Mouse (Mus musculus) heart, adult 2 months (tissue): Measurements from ENCODE around the gene Rln3. TPM values are rescaled to one million over a fixed set of nuclear protein-coding genes. Genes with fewer than 3 reads are reported as not detected.

Experiments used
- DNase-seq, 2 experiments: peaks; one replicate each; pipeline ENCODE4 v3.0.0; 2021
- H3K27ac ChIP-seq: fragments of 200-600 bp; 2 replicates; pipeline ENCODE4 v1.8.1; 2022
- H3K27me3 ChIP-seq: fragments of 200-500 bp; 2 replicates; pipeline ENCODE4 v1.6.1; 2012; ENCODE audit warnings: mild to moderate bottlenecking, low read length, inconsistent platforms, mixed read lengths; ENCODE audit not compliant: control insufficient read depth, insufficient read depth
- H3K36me3 ChIP-seq: fragments of 200-500 bp; 2 replicates; pipeline ENCODE4 v1.6.1; 2012; ENCODE audit warnings: low read length, inconsistent platforms; ENCODE audit not compliant: control insufficient read depth, insufficient read depth
- H3K4me1 ChIP-seq: fragments of 200-500 bp; 2 replicates; pipeline ENCODE4 v1.6.1; 2011; ENCODE audit warnings: low read length; ENCODE audit not compliant: control insufficient read depth, insufficient read depth
- H3K4me3 ChIP-seq: fragments of 200-600 bp; 2 replicates; pipeline ENCODE4 v1.8.1; 2022
- H3K79me2 ChIP-seq: fragments of 200-500 bp; replicated peaks from 2 replicates; pipeline ENCODE4 v1.6.1; 2012; ENCODE audit warnings: mild to moderate bottlenecking, inconsistent platforms, low read length, moderate library complexity, mixed read lengths; ENCODE audit not compliant: control insufficient read depth, insufficient read depth
- H3K9ac ChIP-seq: fragments of 200-500 bp; 2 replicates; pipeline ENCODE4 v1.6.1; 2012; ENCODE audit warnings: low read depth, mild to moderate bottlenecking, control low read depth, inconsistent platforms, low read length, mixed read lengths
- CTCF ChIP-seq: fragments of 200-600 bp; IDR thresholded peaks from 2 replicates; pipeline ENCODE4 v1.8.1; 2022; ENCODE audit warnings: antibody characterized with exemption, mild to moderate bottlenecking, moderate library complexity
- EP300 ChIP-seq: fragments of 200-500 bp; IDR thresholded peaks from 2 replicates; pipeline ENCODE4 v1.6.1; 2011; ENCODE audit warnings: low read depth, low read length, control low read depth; ENCODE audit not compliant: insufficient read depth
- POLR2A ChIP-seq: fragments of 200-500 bp; IDR thresholded peaks from 2 replicates; pipeline ENCODE4 v1.6.1; 2011; ENCODE audit warnings: mild to moderate bottlenecking, low read depth, low read length, control low read depth; ENCODE audit not compliant: insufficient read depth
- WGBS: fragments of 180-500 bp; shearing (Covaris S2); methylation state at CpG from one replicate; pipeline ENCODE4 v1.1.7; 2018; 5-methylcytosine and 5-hydroxymethylcytosine counted together
- intact Hi-C: fragments of 180-260 bp; cut with DNase I; formaldehyde crosslinking; loops from one replicate; pipeline ENCODE4 v1.15.1; 2025
- polyA plus RNA-seq: library from polyadenylated mRNA; depleted of rRNA; stranded (reverse); fragments of >200 nt; gene quantifications from 2 replicates; pipeline ENCODE4 v1.2.3, GENCODE M21; 2012
- total RNA-seq, 2 experiments: library from RNA; stranded (reverse); gene quantifications; 2 replicates each; pipeline ENCODE4 v1.2.3; 2021

Gene Rln3
- total and polyA plus RNA-seq, 3 experiments = not detected

- 62% methylated on average over 7 of the region's 7 CpGs for WGBS
- Histone ChIP-seq H3K4me1 (peaks cover 30% of the 10 kb centered on the region), H3K27ac (peak overlapping the region; percentile 96; the same call in 1 of the 2 replicates), H3K27me3 (no peaks in the 10 kb centered on the region), H3K9ac (no peak overlapping the region), H3K4me3 (no peak overlapping the region; the same call in 1 of the 2 replicates), H3K36me3 (no peaks in the 10 kb centered on the region), H3K79me2 (no peaks in the 10 kb centered on the region)
- DNase-seq = no peak
- intact Hi-C loops = loop anchor here (2.0 to 5.0 kb wide), 3 partner anchors 37 to 79 kb away; partner anchors contain the start of genes 4930432K21Rik, Cc2d1a and Dcaf15
- TF ChIP-seq EP300 = no peak
Measured at GRCm38 (mm10) chr8:84067911-84068310, 23.1 kb upstream of the Rln3 start.

DNA sequence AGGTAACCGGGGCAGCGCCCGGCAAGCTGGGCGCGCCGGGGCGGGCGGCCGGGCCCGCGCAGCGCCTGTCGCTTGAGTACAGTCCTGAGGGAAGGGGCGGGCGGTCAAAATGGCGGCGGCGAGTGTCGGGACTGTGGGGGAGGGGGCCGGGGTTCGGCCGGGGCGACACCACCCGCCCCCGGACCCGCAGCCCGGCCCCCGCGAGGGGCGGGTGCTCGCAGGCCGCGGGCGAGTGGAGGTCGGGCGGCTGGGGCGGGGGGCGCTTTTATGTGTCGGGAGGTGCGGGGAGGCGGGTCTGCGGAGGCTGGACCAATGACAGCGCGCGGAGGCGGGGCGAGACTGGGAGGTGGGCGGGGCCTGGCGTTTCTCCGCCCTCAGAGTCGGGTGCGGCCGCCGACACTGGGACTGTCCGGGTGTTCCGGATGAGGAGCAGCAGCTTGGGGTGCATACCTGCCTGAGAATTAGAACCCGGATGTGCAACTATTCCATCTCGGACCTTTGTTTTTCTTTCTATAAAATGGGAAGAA lies 22.3 kb upstream of the Rln3 start:
- H3K36me3 ChIP-seq = no peaks in the 10 kb centered on the region
- intact Hi-C loops = loop anchor here (2.0 to 5.0 kb wide), 2 partner anchors 56 to 80 kb away; partner anchors contain the start of genes 4930432K21Rik and Cc2d1a
- under 1% methylated on average over 55 of the region's 58 CpGs for WGBS
- peak overlapping the region; percentile 82 for H3K4me3 ChIP-seq
- H3K27ac ChIP-seq = peak overlapping the region; percentile 96
- TF ChIP-seq POLR2A = peak; percentile 94
- TF ChIP-seq EP300 = no peak
- H3K4me1 ChIP-seq = peaks cover 23% of the 10 kb centered on the region
- H3K79me2 ChIP-seq = no peaks in the 10 kb centered on the region
- H3K9ac ChIP-seq = peak overlapping the region; percentile 66
- peak; percentile 96 to 99 for DNase-seq
- H3K27me3 ChIP-seq = no peaks in the 10 kb centered on the region

- Histone ChIP-seq H3K9ac (peak within 1 kb of the TSS; percentile 77), H3K36me3 (no peaks in the 10 kb centered on the region), H3K27me3 (no peaks in the 10 kb centered on the region), H3K4me1 (peaks cover 19% of the 10 kb centered on the region), H3K79me2 (no peaks in the 10 kb centered on the region), H3K27ac (peak within 1 kb of the TSS; percentile 97), H3K4me3 (peak within 1 kb of the TSS; percentile 82)
- no peak; the same call in 1 of the 2 replicates for TF ChIP-seq CTCF
- TF ChIP-seq EP300 = peak; percentile 90
- peak; percentile 94 for TF ChIP-seq POLR2A
- peak; percentile 98 to 100 for DNase-seq
- intact Hi-C loops = loop anchor here (2.0 to 5.0 kb wide), 2 partner anchors 56 to 81 kb away; partner anchors contain the start of genes 4930432K21Rik and Cc2d1a
- under 1% methylated on average over 51 of the region's 51 CpGs for WGBS
Measured at GRCm38 (mm10) chr8:84066291-84066930, 21.6 kb upstream of the Rln3 start, which contains the start of gene Rfx1. TSS of gene Rfx1 (plus strand) at chr8:84066834.

DNA sequence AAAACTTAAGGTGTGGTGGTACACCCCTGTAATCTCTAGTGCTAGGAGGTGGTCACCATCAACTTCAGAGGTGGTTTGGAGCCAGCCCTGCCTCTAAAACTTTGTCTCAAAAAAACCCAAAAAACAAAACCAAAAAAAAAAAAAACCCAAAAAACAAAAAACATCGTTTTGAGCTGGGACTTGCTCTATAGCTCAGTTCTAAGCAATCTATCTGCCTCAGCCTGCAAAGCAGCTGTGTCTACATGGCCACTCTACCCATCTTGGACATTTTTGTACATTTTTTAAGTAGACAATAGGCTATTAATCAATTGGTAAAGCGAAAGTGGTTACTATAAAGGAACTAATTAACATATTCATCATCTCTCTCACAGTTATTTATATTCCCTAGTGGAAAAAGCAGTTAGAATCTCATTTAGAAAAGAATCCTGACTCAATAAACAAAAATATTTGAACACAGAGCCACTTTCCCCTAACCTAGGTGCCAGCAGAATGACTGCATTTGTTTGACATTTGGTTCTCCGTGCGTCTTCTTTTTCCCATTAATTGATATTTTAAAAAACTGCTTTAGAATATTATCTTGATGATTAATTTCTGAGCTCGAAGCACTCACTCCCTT lies 20.8 kb upstream of the Rln3 start:
- H3K27ac ChIP-seq = peak overlapping the region; percentile 97
- TF ChIP-seq POLR2A (no peak), CTCF (no peak), EP300 (no peak)
- no peaks in the 10 kb centered on the region for H3K79me2 ChIP-seq
- H3K4me1 ChIP-seq = peaks cover 15% of the 10 kb centered on the region
- no peaks in the 10 kb centered on the region for H3K36me3 ChIP-seq
- peak overlapping the region; percentile 72 for H3K4me3 ChIP-seq
- H3K27me3 ChIP-seq = no peaks in the 10 kb centered on the region
- 23% methylated on average over 5 of the region's 5 CpGs for WGBS
- H3K9ac ChIP-seq = peak overlapping the region; percentile 77
- intact Hi-C loops = loop anchor here (2.0 to 5.0 kb wide), 3 partner anchors 27 to 82 kb away; partner anchors contain the start of genes 4930432K21Rik and Cc2d1a
- DNase-seq = no peak

- no peaks in the 10 kb centered on the region for H3K36me3 ChIP-seq
- H3K27ac ChIP-seq = peak within 1 kb of the TSS; percentile 97
- no peak for DNase-seq
- H3K4me1 ChIP-seq = peaks cover 12% of the 10 kb centered on the region
- H3K79me2 ChIP-seq = no peaks in the 10 kb centered on the region
- TF ChIP-seq CTCF (no peak), POLR2A (no peak), EP300 (no peak)
- peak within 1 kb of the TSS; percentile 72 for H3K4me3 ChIP-seq
- 96% methylated on average over 1 of the region's 1 CpGs for WGBS
- intact Hi-C loops = loop anchor here (2.0 to 5.0 kb wide), 2 partner anchors 26 to 82 kb away; partner anchors contain the start of genes 4930432K21Rik and Cc2d1a
- no peaks in the 10 kb centered on the region for H3K27me3 ChIP-seq
- peak within 1 kb of the TSS; percentile 77 for H3K9ac ChIP-seq
Measured at GRCm38 (mm10) chr8:84065037-84065436, 20.2 kb upstream of the Rln3 start, which contains the start of gene Gm10643. TSS of gene Gm10643 (minus strand) at chr8:84065137.
